Mouse (Mus musculus) bone marrow, adult 2 months (tissue): ENCODE results near the gene Qpctl. TPM values are rescaled to one million over a fixed set of nuclear protein-coding genes. Genes with fewer than 3 reads are reported as not detected.
A peak's percentile ranks its signal among the peaks of the same experiment; 100 is the strongest.

Experiments used
- H3K27ac ChIP-seq: fragments of 200-500 bp; 2 replicates; pipeline ENCODE4 v1.5.1; 2012; ENCODE audit warnings: low read depth, mild to moderate bottlenecking, control low read depth, inconsistent platforms, low read length; ENCODE audit not compliant: control insufficient read depth, poor library complexity, insufficient read depth
- H3K4me1 ChIP-seq: fragments of 200-500 bp; 2 replicates; pipeline ENCODE4 v1.6.1; 2011; ENCODE audit warnings: low read length; ENCODE audit not compliant: control insufficient read depth, insufficient read depth
- H3K4me3 ChIP-seq: fragments of 200-500 bp; replicated peaks from 2 replicates; pipeline ENCODE3; 2011; ENCODE audit warnings: mild to moderate bottlenecking, low read depth, low read length, control low read depth; ENCODE audit not compliant: control insufficient read depth
- CTCF ChIP-seq: fragments of 200-500 bp; IDR thresholded peaks from 2 replicates; pipeline ENCODE4 v1.5.1; 2011; ENCODE audit warnings: low read length, control low read depth; ENCODE audit not compliant: control insufficient read depth, insufficient read depth
- POLR2A ChIP-seq: fragments of 200-500 bp; IDR thresholded peaks from 2 replicates; pipeline ENCODE4 v1.6.1; 2011; ENCODE audit warnings: low read depth, mild to moderate bottlenecking, control low read depth, low read length, borderline replicate concordance; ENCODE audit not compliant: control insufficient read depth
- WGBS: fragments of 180-500 bp; shearing (Covaris S2); methylation state at CpG from one replicate; pipeline ENCODE4 v1.1.7; 2018; 5-methylcytosine and 5-hydroxymethylcytosine counted together
- polyA plus RNA-seq: library from polyadenylated mRNA; stranded (reverse); fragments of >200 nt; gene quantifications from 2 replicates; pipeline ENCODE4 v1.2.4, GENCODE M21; 2011; ENCODE audit warnings: low replicate concordance; ENCODE audit not compliant: missing spikeins, insufficient read depth, insufficient read length

The Qpctl gene
- polyA plus RNA-seq, 1 experiment = 6.8 TPM

DNA sequence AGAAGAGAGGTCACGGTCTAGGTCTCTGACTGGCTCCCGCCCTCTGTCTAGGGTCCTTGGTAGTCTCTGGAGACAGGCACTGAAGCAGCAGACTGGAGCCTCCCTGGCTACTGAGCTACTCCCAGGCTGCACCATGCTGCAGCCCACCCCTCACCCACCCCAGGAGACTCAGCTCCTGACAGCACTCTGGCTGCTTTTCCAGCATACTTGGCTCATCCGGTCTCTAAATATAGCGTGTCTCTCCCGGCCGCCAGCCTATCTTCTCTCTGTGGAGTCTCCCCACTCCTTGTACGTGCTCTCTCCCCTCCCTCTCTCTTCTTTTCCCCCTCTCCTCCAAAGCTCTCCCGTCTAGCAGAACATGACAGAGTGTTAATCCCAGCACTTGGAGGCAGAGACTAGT is 21.1 kb upstream of the Qpctl start:
- H3K4me1 ChIP-seq = peaks cover 2% of the 10 kb centered on the region; the same call in 1 of the 2 replicates
- no peak overlapping the region for H3K4me3 ChIP-seq
- TF ChIP-seq CTCF (no peak), POLR2A (no peak)
- no peak overlapping the region for H3K27ac ChIP-seq
- 70% methylated on average over 8 of the region's 8 CpGs for WGBS

GRCm38 (mm10) chr7:19169506-19169905 is 20.4 kb upstream of the Qpctl start:
- peaks cover 2% of the 10 kb centered on the region; the same call in 1 of the 2 replicates for H3K4me1 ChIP-seq
- H3K27ac ChIP-seq = no peak overlapping the region
- TF ChIP-seq POLR2A = no peak
- no peak for TF ChIP-seq CTCF
- no peak overlapping the region for H3K4me3 ChIP-seq
- 27% methylated on average over 10 of the region's 10 CpGs for WGBS

DNA sequence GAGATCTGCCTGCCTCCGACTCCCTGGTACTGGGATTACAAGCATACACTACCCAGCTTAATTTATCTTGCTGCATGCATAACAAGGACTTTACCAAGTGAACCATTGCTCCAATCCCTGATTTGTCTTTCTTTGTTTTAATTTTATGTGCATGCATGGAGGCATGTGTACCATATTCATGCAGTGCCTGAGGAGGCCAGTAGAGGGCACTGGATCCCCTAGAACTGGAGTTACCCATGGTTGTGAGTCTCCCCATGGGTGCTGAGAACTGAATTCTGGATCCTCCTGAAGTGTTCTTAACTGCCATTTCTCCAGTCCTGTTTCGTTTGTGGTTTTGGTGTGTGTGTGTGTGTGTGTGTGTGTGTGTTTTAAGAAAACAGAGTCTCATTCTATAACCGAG is 17.9 kb upstream of the Qpctl start:
- no peak overlapping the region for H3K4me3 ChIP-seq
- H3K4me1 ChIP-seq = peaks cover 2% of the 10 kb centered on the region; the same call in 1 of the 2 replicates
- TF ChIP-seq POLR2A (no peak), CTCF (0 out of 2 replicates have a peak, but pooled peaks have one; percentile 34)
- H3K27ac ChIP-seq = no peak overlapping the region
- WGBS = 76% methylated on average over 3 of the region's 3 CpGs

- Histone ChIP-seq H3K4me3 (no peak within 1 kb of the TSS), H3K27ac (no peak within 1 kb of the TSS), H3K4me1 (peaks cover 2% of the 10 kb centered on the region; the same call in 1 of the 2 replicates)
- TF ChIP-seq POLR2A = no peak
- TF ChIP-seq CTCF = no peak
- WGBS = 12% methylated on average over 14 of the region's 14 CpGs
These were observed 16.7 kb upstream of the Qpctl start, which contains the start of gene Gipr for GRCm38 (mm10) chr7:19165656-19166423. Gene Gipr (minus strand): TSS chr7:19166127.

DNA sequence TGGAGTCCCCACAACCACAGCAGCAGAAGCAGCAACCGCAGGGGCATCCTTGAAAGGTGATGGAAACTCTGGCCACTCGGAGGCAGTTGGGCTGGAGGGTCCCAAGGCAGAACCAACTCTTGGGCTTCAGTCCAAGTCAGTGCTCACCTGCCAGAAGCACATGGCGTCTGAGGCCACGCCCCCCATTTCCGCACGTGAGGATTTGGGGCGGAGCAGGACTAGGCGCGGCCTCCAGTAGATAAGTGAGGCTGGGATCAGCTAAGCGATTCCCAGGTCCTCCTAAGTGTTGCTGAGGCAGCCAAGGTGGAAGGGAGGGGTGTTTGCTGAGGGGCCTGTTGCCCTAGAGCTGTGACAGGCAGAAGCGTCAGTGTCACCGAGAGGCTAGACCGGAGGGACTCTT is 15.9 kb upstream of the Qpctl start:
- no peak for TF ChIP-seq POLR2A
- no peak for TF ChIP-seq CTCF
- Histone ChIP-seq H3K27ac (no peak overlapping the region), H3K4me3 (no peak overlapping the region), H3K4me1 (peaks cover 2% of the 10 kb centered on the region; the same call in 1 of the 2 replicates)
- WGBS = 2% methylated on average over 13 of the region's 13 CpGs

- H3K27ac ChIP-seq = no peak overlapping the region
- WGBS = 4% methylated on average over 6 of the region's 6 CpGs
- no peak for TF ChIP-seq CTCF
- TF ChIP-seq POLR2A = no peak
- H3K4me1 ChIP-seq = peaks cover under 1% of the 10 kb centered on the region; the same call in 1 of the 2 replicates
- H3K4me3 ChIP-seq = no peak overlapping the region
These were observed 15.1 kb upstream of the Qpctl start for GRCm38 (mm10) chr7:19164189-19164588.

DNA sequence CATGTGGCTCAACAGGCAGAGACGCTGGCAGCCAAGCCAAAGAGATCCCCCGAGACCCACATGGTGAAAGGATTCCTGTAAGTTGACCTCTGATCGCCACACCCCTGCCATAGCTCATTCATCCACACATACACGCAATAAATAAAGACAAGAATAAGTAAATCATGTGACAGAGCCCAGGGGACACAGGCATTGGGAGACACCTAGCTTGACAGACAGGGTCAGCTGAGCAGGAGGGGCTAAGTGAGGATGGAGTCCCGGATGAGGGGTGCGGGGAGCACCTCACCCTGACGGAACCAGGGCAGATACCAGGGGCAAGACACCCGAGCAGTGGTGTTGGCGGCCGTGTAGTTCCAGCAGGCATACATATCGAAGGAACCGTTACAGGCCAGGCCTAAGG is 14.7 kb upstream of the Qpctl start:
- H3K4me1 ChIP-seq = no peaks in the 10 kb centered on the region
- 49% methylated on average over 12 of the region's 12 CpGs for WGBS

GRCm38 (mm10) chr7:19162928-19163327 is 13.8 kb upstream of the Qpctl start:
- Histone ChIP-seq H3K27ac (no peak overlapping the region), H3K4me1 (no peaks in the 10 kb centered on the region), H3K4me3 (no peak overlapping the region)
- 82% methylated on average over 7 of the region's 7 CpGs for WGBS
- no peak for TF ChIP-seq POLR2A
- no peak for TF ChIP-seq CTCF

More for the DNA sequence above, 14.7 kb upstream of the Qpctl start:
- no peak for TF ChIP-seq POLR2A
- no peak for TF ChIP-seq CTCF
- H3K4me3 ChIP-seq = no peak overlapping the region
- no peak overlapping the region for H3K27ac ChIP-seq
